Mouse (Mus musculus): Measurements from ENCODE around the gene Rac2. TPM values are rescaled to one million over a fixed set of nuclear protein-coding genes. Genes with fewer than 3 reads are reported as not detected.

Gene Rac2
- polyA plus RNA-seq, 1 experiment from 2014 or later: 11.3 TPM

- Histone ChIP-seq H3K27ac (no peak overlapping the region), H3K27me3 (peaks cover 56% of the 10 kb centered on the region), H3K4me3 (no peak overlapping the region), H3K9ac (no peak overlapping the region), H3K4me1 (peaks cover 30% of the 10 kb centered on the region), H3K4me2 (replicated peaks) (no peak overlapping the region), H3K9me3 (no peaks in the 10 kb centered on the region), H3K36me3 (no peaks in the 10 kb centered on the region)
- no peak for ATAC-seq (ENCODE audit: low FRiP score, low read depth)
- 62% methylated on average over 7 of the region's 7 CpGs for WGBS
Observed at GRCm38 (mm10) chr15:78542767-78543303, 29.7 kb downstream of the Rac2 start.

GRCm38 (mm10) chr15:78542098-78542766 lies 30.4 kb downstream of the Rac2 start:
- no peak overlapping the region for H3K4me2 ChIP-seq (replicated peaks)
- H3K27me3 ChIP-seq: peaks cover 61% of the 10 kb centered on the region

GRCm38 (mm10) chr15:78541606-78542005 lies 31.0 kb downstream of the Rac2 start:
- Histone ChIP-seq H3K9ac (no peak overlapping the region; the same call in 1 of the 2 replicates), H3K27ac (no peak overlapping the region), H3K27me3 (peaks cover 61% of the 10 kb centered on the region), H3K36me3 (no peaks in the 10 kb centered on the region), H3K9me3 (no peaks in the 10 kb centered on the region), H3K4me3 (no peak overlapping the region), H3K4me2 (replicated peaks) (no peak overlapping the region), H3K4me1 (peaks cover 30% of the 10 kb centered on the region)
- ATAC-seq (ENCODE audit: low FRiP score, low read depth): no peak
- WGBS: 65% methylated on average over 3 of the region's 3 CpGs

More at GRCm38 (mm10) chr15:78542098-78542766, 30.4 kb downstream of the Rac2 start:
- Histone ChIP-seq H3K4me3 (no peak overlapping the region), H3K27ac (no peak overlapping the region), H3K9me3 (no peaks in the 10 kb centered on the region), H3K4me1 (peaks cover 30% of the 10 kb centered on the region), H3K9ac (no peak overlapping the region), H3K36me3 (no peaks in the 10 kb centered on the region)
- 50% methylated on average over 3 of the region's 3 CpGs for WGBS
- ATAC-seq (ENCODE audit: low FRiP score, low read depth): no peak

GRCm38 (mm10) chr15:78541036-78541435 lies 31.5 kb downstream of the Rac2 start:
- no peak for ATAC-seq (ENCODE audit: low FRiP score, low read depth)
- Histone ChIP-seq H3K27me3 (peaks cover 61% of the 10 kb centered on the region), H3K4me1 (peaks cover 30% of the 10 kb centered on the region), H3K27ac (no peak overlapping the region), H3K36me3 (no peaks in the 10 kb centered on the region), H3K9ac (no peak overlapping the region), H3K9me3 (no peaks in the 10 kb centered on the region), H3K4me3 (no peak overlapping the region), H3K4me2 (replicated peaks) (no peak overlapping the region)
- WGBS: 88% methylated on average over 3 of the region's 3 CpGs

GRCm38 (mm10) chr15:78535723-78536421 lies 36.7 kb downstream of the Rac2 start:
- Histone ChIP-seq H3K36me3 (no peaks in the 10 kb centered on the region), H3K4me1 (peaks cover 10% of the 10 kb centered on the region), H3K4me3 (no peak overlapping the region), H3K4me2 (replicated peaks) (no peak overlapping the region), H3K27ac (no peak overlapping the region), H3K27me3 (peaks cover 30% of the 10 kb centered on the region), H3K9ac (no peak overlapping the region), H3K9me3 (no peaks in the 10 kb centered on the region)
- WGBS: 65% methylated on average over 10 of the region's 10 CpGs
- ATAC-seq (ENCODE audit: low FRiP score, low read depth): no peak

- no peaks in the 10 kb centered on the region for H3K9me3 ChIP-seq
- no peaks in the 10 kb centered on the region for H3K36me3 ChIP-seq
- peak overlapping the region; percentile 39; the same call in 1 of the 2 replicates for H3K9ac ChIP-seq
- no peak overlapping the region for H3K4me2 ChIP-seq (replicated peaks)
- 72% methylated on average over 10 of the region's 10 CpGs for WGBS
- H3K4me1 ChIP-seq: peaks cover 32% of the 10 kb centered on the region
- no peak overlapping the region for H3K4me3 ChIP-seq
- H3K27me3 ChIP-seq: peaks cover 6% of the 10 kb centered on the region; the same call in 1 of the 2 replicates
- ATAC-seq (ENCODE audit: low FRiP score, low read depth): no peak
- no peak overlapping the region for H3K27ac ChIP-seq
Observed at GRCm38 (mm10) chr15:78533346-78533835, 39.2 kb downstream of the Rac2 start.

GRCm38 (mm10) chr15:78532566-78533345 lies 39.8 kb downstream of the Rac2 start:
- 74% methylated on average over 10 of the region's 10 CpGs for WGBS

GRCm38 (mm10) chr15:78531901-78532469 lies 40.6 kb downstream of the Rac2 start:
- no peaks in the 10 kb centered on the region for H3K36me3 ChIP-seq
- peaks cover 44% of the 10 kb centered on the region for H3K4me1 ChIP-seq
- H3K4me2 ChIP-seq (replicated peaks): peak overlapping the region; percentile 61
- peak overlapping the region; percentile 76 for H3K27ac ChIP-seq
- no peaks in the 10 kb centered on the region for H3K27me3 ChIP-seq
- no peaks in the 10 kb centered on the region for H3K9me3 ChIP-seq
- H3K9ac ChIP-seq: peak overlapping the region; percentile 65
- ATAC-seq (ENCODE audit: low FRiP score, low read depth): peak; percentile 90
- H3K4me3 ChIP-seq: peak overlapping the region; percentile 38
- WGBS: under 1% methylated on average over 25 of the region's 25 CpGs

More at GRCm38 (mm10) chr15:78532566-78533345, 39.8 kb downstream of the Rac2 start:
- H3K4me2 ChIP-seq (replicated peaks): no peak overlapping the region
- H3K9ac ChIP-seq: no peak overlapping the region
- H3K27ac ChIP-seq: no peak overlapping the region
- H3K27me3 ChIP-seq: 0 out of 2 replicates have a peak, but pooled peaks cover 4% of the 10 kb centered on the region
- ATAC-seq (ENCODE audit: low FRiP score, low read depth): no peak
- no peak overlapping the region for H3K4me3 ChIP-seq
- H3K9me3 ChIP-seq: no peaks in the 10 kb centered on the region
- peaks cover 39% of the 10 kb centered on the region for H3K4me1 ChIP-seq
- H3K36me3 ChIP-seq: no peaks in the 10 kb centered on the region

GRCm38 (mm10) chr15:78531451-78531720 lies 41.2 kb downstream of the Rac2 start:
- H3K9me3 ChIP-seq: no peaks in the 10 kb centered on the region
- WGBS: 66% methylated on average over 4 of the region's 4 CpGs
- peak overlapping the region; percentile 76; the same call in 1 of the 2 replicates for H3K27ac ChIP-seq
- H3K4me1 ChIP-seq: peaks cover 44% of the 10 kb centered on the region
- ATAC-seq (ENCODE audit: low FRiP score, low read depth): no peak
- H3K4me3 ChIP-seq: peak overlapping the region; percentile 38
- H3K27me3 ChIP-seq: no peaks in the 10 kb centered on the region
- peak overlapping the region; percentile 65; the same call in 1 of the 2 replicates for H3K9ac ChIP-seq
- H3K36me3 ChIP-seq: no peaks in the 10 kb centered on the region
- peak overlapping the region; percentile 61 for H3K4me2 ChIP-seq (replicated peaks)

GRCm38 (mm10) chr15:78530671-78531450 lies 41.7 kb downstream of the Rac2 start, which contains the start of gene C1qtnf6:
TSS of gene C1qtnf6 (minus strand) at chr15:78531416.
- Histone ChIP-seq H3K4me3 (peak within 1 kb of the TSS; percentile 38), H3K4me2 (replicated peaks) (peak within 1 kb of the TSS; percentile 61), H3K9me3 (no peaks in the 10 kb centered on the region), H3K27ac (peak within 1 kb of the TSS; percentile 76), H3K36me3 (no peaks in the 10 kb centered on the region), H3K9ac (peak within 1 kb of the TSS; percentile 65), H3K4me1 (peaks cover 44% of the 10 kb centered on the region), H3K27me3 (no peaks in the 10 kb centered on the region)
- no peak for ATAC-seq (ENCODE audit: low FRiP score, low read depth)
- 73% methylated on average over 17 of the region's 17 CpGs for WGBS

GRCm38 (mm10) chr15:78530141-78530540 lies 42.4 kb downstream of the Rac2 start:
- Histone ChIP-seq H3K4me3 (no peak overlapping the region), H3K27me3 (no peaks in the 10 kb centered on the region), H3K36me3 (peaks cover 1% of the 10 kb centered on the region), H3K9ac (peak overlapping the region; percentile 72), H3K4me2 (replicated peaks) (peak overlapping the region; percentile 80), H3K4me1 (peaks cover 44% of the 10 kb centered on the region), H3K27ac (no peak overlapping the region; the same call in 1 of the 2 replicates), H3K9me3 (no peaks in the 10 kb centered on the region)
- WGBS: 72% methylated on average over 3 of the region's 3 CpGs
- ATAC-seq (ENCODE audit: low FRiP score, low read depth): no peak

All from limb, embryonic 13.5 days (tissue).